In genomic region chr11:45805312-45805772, GRCm38 (mm10) we compare ENCODE assay signal across 9 mouse cellular contexts. TPM values are rescaled to one million over a fixed set of nuclear protein-coding genes. Genes with fewer than 3 reads are reported as not detected.
DNase-seq lines count a peak whose midpoint lies in the region; ATAC-seq and TF ChIP-seq lines count a peak whose summit lies in the region.
"Had no signal": no experiment of that assay in that cellular context is flagged by ENCODE, and none has a peak within 500 bp of the region (broad histone marks: within the 10 kb centered on the region; RNA-seq: fewer than 3 reads in every experiment).

No protein-coding gene starts in this region.

- no peak overlapping the region; the same call in 1 of the 2 replicates for H3K4me2 ChIP-seq in heart, embryonic 13.5 days
- peak overlapping the region; percentile 55 for H3K4me2 ChIP-seq in liver, embryonic 12.5 days
- H3K4me2 ChIP-seq in hindbrain, postnatal 0 days (ENCODE audit: low read depth, low read length): no peak overlapping the region

- H3K36me3 ChIP-seq in heart, embryonic 13.5 days: no peaks in the 10 kb centered on the region
- H3K36me3 ChIP-seq in liver, embryonic 12.5 days: no peaks in the 10 kb centered on the region
- H3K36me3 ChIP-seq in hindbrain, postnatal 0 days (ENCODE audit: insufficient read depth, low read length): no peaks in the 10 kb centered on the region

- no peak overlapping the region for H3K4me3 ChIP-seq in heart, embryonic 13.5 days
- H3K4me3 ChIP-seq in liver, embryonic 12.5 days: no peak overlapping the region
- no peak overlapping the region for H3K4me3 ChIP-seq in hindbrain, postnatal 0 days (ENCODE audit: low read length)
- H3K4me3 ChIP-seq: myocyte had no signal

- H3K9me3 ChIP-seq in heart, embryonic 13.5 days: no peaks in the 10 kb centered on the region
- no peaks in the 10 kb centered on the region for H3K9me3 ChIP-seq in liver, embryonic 12.5 days (replicated peaks)
- no peaks in the 10 kb centered on the region for H3K9me3 ChIP-seq in hindbrain, postnatal 0 days (ENCODE audit: low read length)

- WGBS in heart, embryonic 13.5 days: 20% methylated on average over 6 of the region's 6 CpGs
- WGBS in liver, embryonic 12.5 days (ENCODE audit: insufficient replicate concordance): 7% methylated on average over 6 of the region's 6 CpGs
- WGBS in hindbrain, postnatal 0 days: 85% methylated on average over 6 of the region's 6 CpGs

- H3K27ac ChIP-seq in heart, embryonic 13.5 days (replicated peaks): peak overlapping the region; percentile 40; the same call in 1 of the 2 replicates
- H3K27ac ChIP-seq in liver, embryonic 12.5 days: peak overlapping the region; percentile 99
- H3K27ac ChIP-seq in hindbrain, postnatal 0 days: no peak overlapping the region

- TF ChIP-seq CTCF in hindbrain, postnatal 0 days (IDR thresholded peaks at IDR 0.05; ENCODE audit: low read depth): no peak

- peaks cover 13% of the 10 kb centered on the region; the same call in 1 of the 2 replicates for H3K4me1 ChIP-seq in heart, embryonic 13.5 days
- peaks cover 95% of the 10 kb centered on the region for H3K4me1 ChIP-seq in liver, embryonic 12.5 days
- H3K4me1 ChIP-seq in hindbrain, postnatal 0 days (ENCODE audit: insufficient read depth, low read length): no peaks in the 10 kb centered on the region

- DNase-seq in testis, postnatal 14 days (ENCODE audit: low spot score): peak; percentile 59
- no peak for DNase-seq in testis, postnatal 10 days (ENCODE audit: low spot score)
- peak; percentile 90 for DNase-seq in yolk sac, embryonic 10.5 days (ENCODE audit: low spot score)
- no peak for DNase-seq in thymus, postnatal 10 days (ENCODE audit: low spot score in 2 of 2)
- DNase-seq in cerebellum, postnatal 10 days: no peak
- no peak for DNase-seq in hindbrain, postnatal 0 days (ENCODE audit: low spot score)

- ATAC-seq in heart, embryonic 13.5 days (ENCODE audit: extremely low read depth, insufficient number of reproducible peaks, low FRiP score, low TSS enrichment): peak; percentile 80
- ATAC-seq in liver, embryonic 12.5 days: peak; percentile 97
- no peak for ATAC-seq in hindbrain, postnatal 0 days

- H3K27me3 ChIP-seq in heart, embryonic 13.5 days (replicated peaks): no peaks in the 10 kb centered on the region
- H3K27me3 ChIP-seq in liver, embryonic 12.5 days (replicated peaks): no peaks in the 10 kb centered on the region
- no peaks in the 10 kb centered on the region for H3K27me3 ChIP-seq in hindbrain, postnatal 0 days (ENCODE audit: insufficient read depth, low read length)

- H3K9ac ChIP-seq in heart, embryonic 13.5 days: no peak overlapping the region
- peak overlapping the region; percentile 59 for H3K9ac ChIP-seq in liver, embryonic 12.5 days
- H3K9ac ChIP-seq in hindbrain, postnatal 0 days (replicated peaks; ENCODE audit: low read length): no peak overlapping the region

RNA-seq across cellular contexts. Expression of gene Clint1, which starts 46.5 kb away (rescaled TPM):
- 50.6 and 52.6 TPM in 2 replicates for polyA plus RNA-seq in heart, embryonic 13.5 days (2015; fragmentation: Nextera tagmentation; extraction: Ambion mirVana)
- 109 and 111 TPM in 2 replicates for polyA plus RNA-seq in liver, embryonic 12.5 days (2016; fragmentation: Nextera tagmentation; extraction: Ambion mirVana)
- total RNA-seq in hindbrain, postnatal 0 days (2014; rRNA removed): 26.5 and 30.4 TPM in 2 replicates
- polyA plus RNA-seq in hindbrain, postnatal 0 days (2015; fragmentation: Nextera tagmentation; extraction: Ambion mirVana): 31.0 and 31.8 TPM in 2 replicates

Comparison
In these comparisons a context has a peak if more than half of its experiments do, and no peak if none do; other contexts are left out.
1. DNase-seq: peak in testis, postnatal 14 days (single experiment) and yolk sac, embryonic 10.5 days (single experiment); none in testis, postnatal 10 days (single experiment), thymus, postnatal 10 days (0 of 2), cerebellum, postnatal 10 days (0 of 2) and hindbrain, postnatal 0 days (single experiment).